Mouse (Mus musculus): ENCODE measurements around the gene Igsf9b. TPM values are rescaled to one million over a fixed set of nuclear protein-coding genes. Genes with fewer than 3 reads are reported as not detected.

The Igsf9b gene
- polyA plus RNA-seq, 1 experiment from 2014 or later = 2.6 TPM

DNA sequence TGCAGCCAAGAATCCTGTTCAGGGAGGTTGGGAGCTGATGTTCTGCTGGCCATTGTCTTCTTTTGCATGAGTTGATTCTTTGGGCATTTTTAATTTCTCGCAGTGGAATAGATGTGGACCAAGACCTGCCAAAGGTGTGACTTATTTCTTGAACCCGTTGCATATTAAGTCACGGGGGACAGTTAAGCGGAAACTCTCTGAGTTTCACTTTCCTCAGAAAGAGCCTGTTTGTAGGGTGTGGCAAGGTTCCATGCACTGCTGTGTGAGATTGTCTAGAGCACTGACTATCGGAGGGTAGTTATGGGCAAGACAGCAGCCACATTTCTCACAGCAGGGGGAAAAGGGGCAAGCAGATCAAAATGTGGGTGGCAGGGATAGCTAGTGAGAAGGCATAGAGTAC, 14.4 kb downstream of the Igsf9b start:
- ATAC-seq (ENCODE audit: low read depth) = no peak
- Histone ChIP-seq H3K9me3 (ENCODE audit: control insufficient read depth, low read length) (no peaks in the 10 kb centered on the region), H3K4me1 (replicated peaks; ENCODE audit: control insufficient read depth, insufficient read depth, low read length) (no peaks in the 10 kb centered on the region), H3K4me3 (ENCODE audit: low read length) (no peak overlapping the region), H3K4me2 (ENCODE audit: low read depth, low read length) (no peak overlapping the region), H3K36me3 (ENCODE audit: control insufficient read depth, insufficient read depth, low read length) (no peaks in the 10 kb centered on the region), H3K9ac (ENCODE audit: low read length) (no peak overlapping the region), H3K27me3 (ENCODE audit: control insufficient read depth, insufficient read depth, low read depth, low read length) (no peaks in the 10 kb centered on the region), H3K27ac (ENCODE audit: low read length) (no peak overlapping the region)
- WGBS = 90% methylated on average over 5 of the region's 5 CpGs

DNA sequence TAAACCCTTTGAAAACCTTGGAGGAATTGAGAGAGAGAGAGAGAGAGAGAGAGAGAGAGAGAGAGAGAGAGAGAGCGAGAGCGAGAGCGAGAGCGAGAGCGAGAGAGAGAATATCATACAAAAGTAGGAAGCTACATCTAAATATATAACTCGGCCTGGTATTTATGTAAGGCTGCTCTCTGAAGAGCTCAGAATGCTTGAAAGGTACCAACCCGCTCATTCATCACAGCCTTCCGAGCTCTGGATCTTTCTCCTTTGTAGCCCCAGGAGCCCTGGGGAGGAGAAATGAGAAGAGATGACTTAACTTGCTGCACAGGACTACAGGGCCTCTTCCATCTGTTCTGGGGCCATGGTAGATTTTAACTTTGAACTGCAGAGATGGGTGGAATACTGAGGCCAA, 22.3 kb downstream of the Igsf9b start:
- 87% methylated on average over 8 of the region's 8 CpGs for WGBS
- H3K27ac ChIP-seq (ENCODE audit: low read length) = no peak overlapping the region
- H3K36me3 ChIP-seq (ENCODE audit: control insufficient read depth, insufficient read depth, low read length) = no peaks in the 10 kb centered on the region
- no peaks in the 10 kb centered on the region for H3K9me3 ChIP-seq (ENCODE audit: control insufficient read depth, low read length)
- no peaks in the 10 kb centered on the region for H3K27me3 ChIP-seq (ENCODE audit: control insufficient read depth, insufficient read depth, low read depth, low read length)
- ATAC-seq (ENCODE audit: low read depth) = no peak
- H3K4me3 ChIP-seq (ENCODE audit: low read length) = no peak overlapping the region
- no peak overlapping the region for H3K4me2 ChIP-seq (ENCODE audit: low read depth, low read length)
- no peak overlapping the region for H3K9ac ChIP-seq (ENCODE audit: low read length)
- no peaks in the 10 kb centered on the region for H3K4me1 ChIP-seq (replicated peaks; ENCODE audit: control insufficient read depth, insufficient read depth, low read length)

DNA sequence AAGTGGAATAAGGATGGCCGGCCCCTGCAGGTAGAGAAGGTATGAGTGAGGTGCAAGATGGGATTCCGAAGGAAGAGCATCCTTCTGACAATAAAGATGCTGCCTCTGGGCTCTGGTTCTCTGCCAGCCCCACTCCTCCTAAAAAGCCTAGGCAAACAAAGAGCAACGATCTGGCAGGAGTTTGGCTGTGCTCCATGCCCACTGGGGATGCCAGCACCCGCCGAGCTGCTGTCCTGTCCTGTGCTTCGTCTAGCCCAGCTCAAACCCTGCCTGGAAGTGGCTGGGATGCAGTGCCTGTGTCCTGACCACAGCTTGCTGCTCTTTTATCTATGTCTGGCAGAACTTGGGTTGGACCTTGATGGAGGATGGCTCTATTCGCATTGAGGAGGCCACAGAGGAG, 23.3 kb downstream of the Igsf9b start:
- 77% methylated on average over 7 of the region's 7 CpGs for WGBS
- no peak for ATAC-seq (ENCODE audit: low read depth)
- Histone ChIP-seq H3K9me3 (ENCODE audit: control insufficient read depth, low read length) (no peaks in the 10 kb centered on the region), H3K9ac (ENCODE audit: low read length) (no peak overlapping the region), H3K27me3 (ENCODE audit: control insufficient read depth, insufficient read depth, low read depth, low read length) (no peaks in the 10 kb centered on the region), H3K36me3 (ENCODE audit: control insufficient read depth, insufficient read depth, low read length) (no peaks in the 10 kb centered on the region), H3K4me3 (ENCODE audit: low read length) (no peak overlapping the region), H3K4me1 (replicated peaks; ENCODE audit: control insufficient read depth, insufficient read depth, low read length) (no peaks in the 10 kb centered on the region), H3K27ac (ENCODE audit: low read length) (no peak overlapping the region), H3K4me2 (ENCODE audit: low read depth, low read length) (no peak overlapping the region)

DNA sequence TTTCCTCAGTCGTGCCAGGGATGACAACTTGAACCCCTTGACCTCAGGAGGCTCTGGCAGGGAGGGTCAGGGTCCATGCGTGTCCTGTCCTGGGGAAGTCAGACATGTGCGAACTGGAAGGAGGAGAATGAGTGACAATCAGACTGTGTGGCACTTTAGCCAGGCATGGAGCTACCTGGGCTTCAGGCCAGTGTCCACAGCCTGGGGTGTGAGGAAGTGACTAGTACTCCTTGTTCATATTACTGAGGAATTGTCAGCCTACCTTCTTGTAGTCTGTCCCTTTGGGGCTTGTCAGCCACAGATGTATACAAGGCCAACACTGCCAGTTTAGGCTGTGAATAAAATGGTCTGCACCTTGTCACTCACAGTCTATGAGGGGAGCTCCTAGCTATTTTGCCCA, 24.4 kb downstream of the Igsf9b start:
- no peak overlapping the region for H3K4me3 ChIP-seq (ENCODE audit: low read length)
- no peaks in the 10 kb centered on the region for H3K36me3 ChIP-seq (ENCODE audit: control insufficient read depth, insufficient read depth, low read length)
- H3K4me1 ChIP-seq (replicated peaks; ENCODE audit: control insufficient read depth, insufficient read depth, low read length) = no peaks in the 10 kb centered on the region
- H3K9me3 ChIP-seq (ENCODE audit: control insufficient read depth, low read length) = no peaks in the 10 kb centered on the region
- no peaks in the 10 kb centered on the region for H3K27me3 ChIP-seq (ENCODE audit: control insufficient read depth, insufficient read depth, low read depth, low read length)
- H3K4me2 ChIP-seq (ENCODE audit: low read depth, low read length) = no peak overlapping the region
- no peak for ATAC-seq (ENCODE audit: low read depth)
- 65% methylated on average over 3 of the region's 3 CpGs for WGBS
- H3K9ac ChIP-seq (ENCODE audit: low read length) = no peak overlapping the region
- H3K27ac ChIP-seq (ENCODE audit: low read length) = no peak overlapping the region

DNA sequence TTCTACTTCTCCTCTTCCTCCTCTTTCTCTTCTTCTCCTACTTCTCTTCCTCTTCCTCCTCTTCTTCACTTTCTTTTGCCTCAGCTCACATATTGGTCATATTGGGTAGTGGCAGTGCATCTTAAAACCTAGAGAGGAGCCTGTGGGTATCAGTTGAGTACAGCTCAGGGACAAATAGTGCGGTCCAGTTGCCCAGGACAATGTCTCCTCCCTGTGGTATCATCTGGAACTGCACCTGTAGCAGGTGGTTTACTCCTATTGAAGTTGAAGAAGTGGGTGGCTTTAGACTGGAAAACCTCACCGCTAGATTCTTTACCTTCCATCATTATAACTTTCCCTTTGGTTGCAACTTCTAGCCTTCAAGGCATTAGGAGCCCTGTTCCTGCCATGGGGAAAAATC, 26.9 kb downstream of the Igsf9b start:
- no peak overlapping the region for H3K4me3 ChIP-seq (ENCODE audit: low read length)

DNA sequence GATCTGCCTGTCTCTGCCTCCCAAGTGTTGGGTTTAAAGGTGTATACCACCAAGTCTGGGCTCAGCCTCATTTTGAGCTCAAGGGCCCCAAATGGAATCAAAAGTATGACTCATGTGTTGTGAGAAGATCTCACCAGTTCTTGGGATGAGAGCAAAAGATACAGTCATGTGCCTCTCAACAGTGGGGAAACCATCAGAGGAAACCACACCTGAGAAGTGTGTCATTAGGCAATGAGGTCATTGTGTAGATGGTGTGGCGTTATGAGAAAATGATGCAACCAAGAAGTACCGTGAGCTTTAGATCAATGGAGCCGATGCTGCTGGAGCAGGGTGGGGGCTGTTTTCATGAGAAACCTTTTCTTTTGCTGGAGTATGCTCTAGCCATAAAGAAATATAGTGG, 28.6 kb downstream of the Igsf9b start:
- Histone ChIP-seq H3K4me1 (replicated peaks; ENCODE audit: control insufficient read depth, insufficient read depth, low read length) (no peaks in the 10 kb centered on the region), H3K27ac (ENCODE audit: low read length) (no peak overlapping the region), H3K27me3 (ENCODE audit: control insufficient read depth, insufficient read depth, low read depth, low read length) (no peaks in the 10 kb centered on the region), H3K9me3 (ENCODE audit: control insufficient read depth, low read length) (no peaks in the 10 kb centered on the region), H3K9ac (ENCODE audit: low read length) (no peak overlapping the region), H3K36me3 (ENCODE audit: control insufficient read depth, insufficient read depth, low read length) (no peaks in the 10 kb centered on the region), H3K4me2 (ENCODE audit: low read depth, low read length) (no peak overlapping the region), H3K4me3 (ENCODE audit: low read length) (no peak overlapping the region)
- ATAC-seq (ENCODE audit: low read depth) = no peak
- 89% methylated on average over 3 of the region's 3 CpGs for WGBS

More for the DNA sequence above, 26.9 kb downstream of the Igsf9b start:
- Histone ChIP-seq H3K27ac (ENCODE audit: low read length) (no peak overlapping the region), H3K27me3 (ENCODE audit: control insufficient read depth, insufficient read depth, low read depth, low read length) (no peaks in the 10 kb centered on the region), H3K36me3 (ENCODE audit: control insufficient read depth, insufficient read depth, low read length) (no peaks in the 10 kb centered on the region), H3K4me2 (ENCODE audit: low read depth, low read length) (no peak overlapping the region), H3K4me1 (replicated peaks; ENCODE audit: control insufficient read depth, insufficient read depth, low read length) (no peaks in the 10 kb centered on the region), H3K9me3 (ENCODE audit: control insufficient read depth, low read length) (no peaks in the 10 kb centered on the region), H3K9ac (ENCODE audit: low read length) (no peak overlapping the region)
- ATAC-seq (ENCODE audit: low read depth) = no peak
- WGBS = 40% methylated on average over 2 of the region's 2 CpGs

DNA sequence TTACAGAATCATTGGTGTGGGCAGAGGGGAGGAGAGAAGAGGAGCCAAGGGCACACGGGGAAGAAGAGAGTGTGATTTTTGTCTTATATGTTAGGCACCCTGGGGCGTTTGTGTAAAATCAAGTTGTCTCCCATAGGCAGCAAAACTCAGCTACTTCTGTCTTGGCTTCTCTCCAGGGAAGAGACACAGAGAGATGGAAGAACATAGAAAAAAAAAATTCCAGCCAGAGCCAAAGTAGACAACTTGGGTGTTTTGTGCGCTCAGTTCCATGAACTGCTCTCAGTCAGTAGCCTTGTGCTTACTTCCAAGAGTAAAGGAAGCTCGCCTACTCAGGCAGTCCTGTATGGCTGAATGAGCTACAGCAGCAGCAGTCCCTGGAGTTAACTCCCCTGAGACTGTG, 31.4 kb downstream of the Igsf9b start:
- WGBS = 75% methylated on average over 4 of the region's 4 CpGs
- H3K9me3 ChIP-seq (ENCODE audit: control insufficient read depth, low read length) = no peaks in the 10 kb centered on the region
- no peaks in the 10 kb centered on the region for H3K27me3 ChIP-seq (ENCODE audit: control insufficient read depth, insufficient read depth, low read depth, low read length)
- no peaks in the 10 kb centered on the region for H3K4me1 ChIP-seq (replicated peaks; ENCODE audit: control insufficient read depth, insufficient read depth, low read length)
- H3K4me3 ChIP-seq (ENCODE audit: low read length) = no peak overlapping the region
- H3K27ac ChIP-seq (ENCODE audit: low read length) = no peak overlapping the region
- no peak overlapping the region for H3K4me2 ChIP-seq (ENCODE audit: low read depth, low read length)
- no peaks in the 10 kb centered on the region for H3K36me3 ChIP-seq (ENCODE audit: control insufficient read depth, insufficient read depth, low read length)
- no peak overlapping the region for H3K9ac ChIP-seq (ENCODE audit: low read length)
- no peak for ATAC-seq (ENCODE audit: low read depth)

DNA sequence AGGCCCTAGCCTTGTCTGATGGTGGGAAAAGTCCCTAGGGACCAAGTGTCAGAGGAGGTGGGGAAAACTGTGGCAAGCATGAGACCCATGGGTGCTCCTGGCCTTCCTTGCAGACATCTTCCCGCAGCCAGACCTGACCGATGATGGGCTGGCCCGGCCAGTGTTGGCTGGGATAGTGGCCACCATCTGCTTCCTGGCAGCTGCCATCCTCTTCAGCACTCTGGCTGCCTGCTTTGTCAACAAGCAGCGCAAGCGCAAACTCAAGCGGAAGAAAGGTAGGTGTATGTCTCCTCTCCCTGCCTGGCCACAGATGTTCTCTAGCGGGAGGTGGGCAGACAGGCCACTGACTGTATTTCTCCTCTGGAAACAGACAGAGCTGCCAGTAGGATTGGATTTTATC, 32.5 kb downstream of the Igsf9b start:
- no peak for ATAC-seq (ENCODE audit: low read depth)
- no peaks in the 10 kb centered on the region for H3K9me3 ChIP-seq (ENCODE audit: control insufficient read depth, low read length)
- H3K27ac ChIP-seq (ENCODE audit: low read length) = no peak overlapping the region
- 83% methylated on average over 7 of the region's 7 CpGs for WGBS
- no peak overlapping the region for H3K4me2 ChIP-seq (ENCODE audit: low read depth, low read length)
- no peaks in the 10 kb centered on the region for H3K36me3 ChIP-seq (ENCODE audit: control insufficient read depth, insufficient read depth, low read length)
- H3K4me3 ChIP-seq (ENCODE audit: low read length) = no peak overlapping the region
- no peaks in the 10 kb centered on the region for H3K4me1 ChIP-seq (replicated peaks; ENCODE audit: control insufficient read depth, insufficient read depth, low read length)
- H3K9ac ChIP-seq (ENCODE audit: low read length) = no peak overlapping the region
- H3K27me3 ChIP-seq (ENCODE audit: control insufficient read depth, insufficient read depth, low read depth, low read length) = no peaks in the 10 kb centered on the region

DNA sequence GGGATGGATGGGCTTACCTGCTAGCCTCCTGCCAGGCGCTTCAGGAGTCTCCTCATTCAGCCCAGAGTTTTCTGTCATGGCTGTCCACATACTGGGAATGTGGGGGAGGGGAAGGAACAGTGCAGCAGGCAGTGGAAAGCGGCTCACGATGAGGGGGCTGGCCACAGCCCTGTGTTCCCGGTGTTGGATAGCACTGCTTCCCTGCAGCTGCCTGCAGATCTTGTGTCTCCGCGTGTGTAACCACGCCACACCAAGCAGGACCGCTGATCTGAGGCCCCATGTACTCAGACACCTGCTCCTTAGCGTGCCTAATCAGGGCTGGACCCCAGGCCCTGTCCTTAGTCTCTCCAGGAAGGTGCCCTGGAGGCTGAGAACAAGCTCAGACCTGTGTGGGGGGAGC, 35.9 kb downstream of the Igsf9b start:
- no peak for ATAC-seq (ENCODE audit: low read depth)
- no peaks in the 10 kb centered on the region for H3K27me3 ChIP-seq (ENCODE audit: control insufficient read depth, insufficient read depth, low read depth, low read length)
- H3K4me1 ChIP-seq (replicated peaks; ENCODE audit: control insufficient read depth, insufficient read depth, low read length) = no peaks in the 10 kb centered on the region
- H3K4me2 ChIP-seq (ENCODE audit: low read depth, low read length) = no peak overlapping the region
- WGBS = 69% methylated on average over 9 of the region's 9 CpGs
- no peak overlapping the region for H3K27ac ChIP-seq (ENCODE audit: low read length)
- H3K9ac ChIP-seq (ENCODE audit: low read length) = no peak overlapping the region
- H3K9me3 ChIP-seq (ENCODE audit: control insufficient read depth, low read length) = no peaks in the 10 kb centered on the region
- H3K4me3 ChIP-seq (ENCODE audit: low read length) = no peak overlapping the region
- H3K36me3 ChIP-seq (ENCODE audit: control insufficient read depth, insufficient read depth, low read length) = no peaks in the 10 kb centered on the region

DNA sequence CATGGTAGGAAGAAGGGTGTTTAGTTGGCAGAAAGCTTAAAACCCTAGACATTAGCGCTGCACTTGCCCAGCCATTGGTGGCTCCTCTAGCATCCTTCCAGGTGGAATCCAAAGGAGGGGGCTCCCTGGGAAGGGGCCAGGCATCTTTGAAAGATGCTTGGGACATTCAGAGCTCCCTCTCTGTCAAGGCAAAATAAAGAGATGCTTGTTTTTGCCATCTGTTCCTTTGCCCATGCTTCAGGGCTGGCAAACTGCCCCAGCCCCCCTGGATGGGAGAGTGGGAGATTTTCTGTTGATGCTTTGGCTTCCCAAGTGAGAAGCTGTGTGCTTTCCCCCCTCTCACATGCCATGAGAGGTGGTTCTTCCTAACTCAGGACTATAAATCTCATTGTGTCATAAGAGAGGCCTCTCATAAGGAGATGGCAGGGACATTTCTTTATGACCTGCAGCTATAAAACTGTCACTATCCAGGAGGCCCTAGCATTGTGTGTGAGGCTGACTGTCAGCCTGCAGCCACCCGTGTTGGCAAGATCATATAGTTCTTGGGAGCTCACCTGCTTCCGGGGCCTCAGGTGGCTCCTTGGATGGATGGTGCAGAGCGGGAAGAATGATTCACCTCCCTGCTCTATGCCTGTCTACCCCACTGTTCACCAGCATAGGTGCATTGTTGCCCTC, 38.1 kb downstream of the Igsf9b start:
- Histone ChIP-seq H3K4me1 (replicated peaks; ENCODE audit: control insufficient read depth, insufficient read depth, low read length) (no peaks in the 10 kb centered on the region), H3K9ac (ENCODE audit: low read length) (no peak overlapping the region), H3K27ac (ENCODE audit: low read length) (no peak overlapping the region), H3K4me3 (ENCODE audit: low read length) (no peak overlapping the region), H3K27me3 (ENCODE audit: control insufficient read depth, insufficient read depth, low read depth, low read length) (no peaks in the 10 kb centered on the region), H3K4me2 (ENCODE audit: low read depth, low read length) (no peak overlapping the region), H3K36me3 (ENCODE audit: control insufficient read depth, insufficient read depth, low read length) (no peaks in the 10 kb centered on the region), H3K9me3 (ENCODE audit: control insufficient read depth, low read length) (no peaks in the 10 kb centered on the region)
- WGBS = 95% methylated on average over 4 of the region's 4 CpGs
- no peak for ATAC-seq (ENCODE audit: low read depth)

All from lung, embryonic 16.5 days (tissue).